Mouse (Mus musculus) cerebellum, adult 2 months (tissue): ENCODE results near the gene Dusp22.

Experiments
- CTCF ChIP-seq: fragments of 200-500 bp; IDR thresholded peaks from 2 replicates; pipeline ENCODE4 v1.5.1; 2011; ENCODE audit warnings: low read depth, mild to moderate bottlenecking, control low read depth, low read length, moderate library complexity, borderline replicate concordance; ENCODE audit not compliant: insufficient read depth
- POLR2A ChIP-seq: fragments of 200-500 bp; IDR thresholded peaks from 2 replicates; pipeline ENCODE4 v1.6.1; 2011; ENCODE audit warnings: low read length, control low read depth, borderline replicate concordance; ENCODE audit not compliant: insufficient read depth

GRCm38 (mm10) chr13:30760374-30761090 is 100.7 kb downstream of the Dusp22 start:
- TF ChIP-seq POLR2A = no peak
- no peak for TF ChIP-seq CTCF
